Mouse (Mus musculus): ENCODE results near the gene 4933402N03Rik.

DNA sequence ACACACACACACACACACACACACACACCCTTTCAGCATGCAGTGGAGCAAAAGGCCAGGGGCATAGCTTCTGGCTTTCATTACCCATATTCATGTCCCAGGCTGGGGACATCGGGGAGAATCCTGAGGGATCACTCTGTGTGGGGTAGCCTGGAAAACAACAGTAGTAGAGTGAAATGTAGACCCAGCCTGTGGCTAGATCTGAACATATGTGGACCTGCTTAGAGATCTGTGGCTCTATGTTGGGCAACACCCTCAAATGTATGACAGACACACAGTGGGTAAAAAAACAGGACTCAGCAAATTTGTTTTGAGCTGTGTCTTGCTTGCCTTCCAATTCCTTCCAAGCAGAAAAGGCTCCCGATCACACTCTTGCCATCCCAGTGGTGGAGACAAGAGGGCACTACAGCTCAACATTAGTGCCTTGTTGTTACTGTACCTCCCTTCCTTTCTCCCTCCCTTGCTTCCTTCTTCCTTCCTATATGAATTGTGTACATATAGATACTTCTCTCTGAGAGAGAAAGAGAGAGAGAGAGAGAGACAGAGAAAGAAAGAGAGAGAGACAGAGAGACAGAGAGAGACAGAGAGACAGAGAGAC, 23.8 kb downstream of the 4933402N03Rik start:
- TF ChIP-seq TAL1 (IDR thresholded peaks at IDR 0.05; ENCODE audit: low read length) (no peak), GATA1 (IDR thresholded peaks at IDR 0.05; ENCODE audit: low read length) (no peak)

All from erythroblast, embryonic 14.5 days (primary cell).